Mouse (Mus musculus) ES-Bruce4 (cell line): Measurements from ENCODE around the gene Kif26b. TPM values are rescaled to one million over a fixed set of nuclear protein-coding genes. Genes with fewer than 3 reads are reported as not detected.

Experiments
- H3K27ac ChIP-seq: 2 replicates; pipeline ENCODE4 v1.5.1; 2012; ENCODE audit warnings: low read length, inconsistent platforms; ENCODE audit not compliant: insufficient read depth
- H3K27me3 ChIP-seq: 2 replicates; pipeline ENCODE4 v1.6.1; 2012; ENCODE audit warnings: mild to moderate bottlenecking, low read length, inconsistent platforms; ENCODE audit not compliant: control insufficient read depth, poor library complexity, insufficient read depth, severe bottlenecking
- H3K36me3 ChIP-seq: 2 replicates; pipeline ENCODE4 v1.6.1; 2012; ENCODE audit warnings: inconsistent platforms, mild to moderate bottlenecking, low read length, moderate library complexity; ENCODE audit not compliant: control insufficient read depth, poor library complexity, insufficient read depth, severe bottlenecking
- H3K4me1 ChIP-seq: one replicate; pipeline ENCODE4 v1.8.1; 2011; ENCODE audit warnings: low read length; ENCODE audit not compliant: control insufficient read depth, insufficient read depth
- H3K4me3 ChIP-seq: 2 replicates; pipeline ENCODE4 v1.5.1; 2011; ENCODE audit warnings: low read depth, mild to moderate bottlenecking, low read length
- H3K9ac ChIP-seq: 2 replicates; pipeline ENCODE4 v1.6.1; 2012; ENCODE audit warnings: low read depth, mild to moderate bottlenecking, inconsistent platforms; ENCODE audit not compliant: poor library complexity, severe bottlenecking
- H3K9me3 ChIP-seq: replicated peaks from 2 replicates; pipeline ENCODE4 v1.6.1; 2012; ENCODE audit warnings: mild to moderate bottlenecking, low read length, inconsistent platforms; ENCODE audit not compliant: control insufficient read depth, poor library complexity, insufficient read depth, severe bottlenecking
- CTCF ChIP-seq: IDR thresholded peaks from one replicate; pipeline ENCODE4 v1.8.1; 2011; ENCODE audit warnings: low read depth, low read length
- EP300 ChIP-seq: IDR thresholded peaks from 2 replicates; pipeline ENCODE4 v1.6.1; 2011; ENCODE audit warnings: low read depth, low read length; ENCODE audit not compliant: insufficient read depth
- POLR2A ChIP-seq: IDR thresholded peaks from one replicate; pipeline ENCODE4 v1.8.1; 2011; ENCODE audit warnings: low read length; ENCODE audit not compliant: insufficient read depth
- polyA plus RNA-seq: library from polyadenylated mRNA; stranded (reverse); fragments of >200 nt; gene quantifications from 2 replicates; pipeline ENCODE4 v1.2.4, GENCODE M21; 2011; ENCODE audit warnings: low read depth; ENCODE audit not compliant: missing spikeins, insufficient read depth, insufficient read length

Gene Kif26b
- polyA plus RNA-seq, 1 experiment = 0.31 TPM

DNA sequence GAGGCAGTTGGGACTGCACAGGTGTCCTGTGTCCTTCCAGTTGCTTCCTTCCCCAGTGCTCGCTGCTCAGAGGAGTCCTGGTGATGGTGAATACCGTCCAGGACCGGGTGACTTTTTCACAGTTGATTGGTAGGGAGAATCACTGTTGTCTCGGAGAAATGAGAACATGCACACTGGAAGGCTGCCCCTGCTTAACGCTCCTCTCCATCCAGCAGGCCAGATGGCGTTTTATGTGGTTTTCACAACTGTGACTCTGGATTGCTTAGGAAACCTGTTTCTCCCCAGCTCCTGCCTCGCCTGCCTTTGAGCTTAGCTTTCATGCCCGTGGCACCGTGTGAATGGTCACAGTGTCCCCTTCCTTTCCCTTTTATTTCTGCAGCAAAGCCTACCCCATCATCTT lies 95.0 kb downstream of the Kif26b start:
- H3K9ac ChIP-seq = no peak overlapping the region
- H3K9me3 ChIP-seq = no peaks in the 10 kb centered on the region
- H3K27ac ChIP-seq = no peak overlapping the region
- no peaks in the 10 kb centered on the region for H3K36me3 ChIP-seq
- no peaks in the 10 kb centered on the region for H3K4me1 ChIP-seq
- TF ChIP-seq EP300 (no peak), POLR2A (no peak), CTCF (no peak)
- H3K27me3 ChIP-seq = no peaks in the 10 kb centered on the region
- no peak overlapping the region for H3K4me3 ChIP-seq

DNA sequence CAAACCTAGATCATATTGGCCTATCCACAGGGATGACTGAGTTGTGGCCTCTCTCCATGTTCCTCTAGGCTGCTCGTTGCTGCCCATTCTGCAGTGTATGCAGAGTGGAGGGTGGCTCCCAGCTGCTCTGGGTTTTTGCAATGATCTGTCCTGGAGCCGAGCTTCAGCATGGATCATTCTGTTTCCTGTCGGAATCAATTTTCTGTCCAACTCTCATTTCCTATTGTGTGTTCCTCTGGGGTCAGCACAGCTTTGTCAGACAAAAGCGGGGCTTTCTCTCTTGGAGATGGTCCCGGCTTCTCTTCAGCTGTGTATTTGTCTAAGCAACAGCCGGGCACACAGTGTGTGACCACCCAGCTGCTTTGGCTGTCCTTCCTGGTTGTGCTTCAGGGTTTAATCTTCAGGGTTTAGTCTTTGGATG lies 98.0 kb downstream of the Kif26b start:
- Histone ChIP-seq H3K27ac (no peak overlapping the region), H3K27me3 (no peaks in the 10 kb centered on the region)
- TF ChIP-seq CTCF = no peak
- no peak for TF ChIP-seq POLR2A
- no peak for TF ChIP-seq EP300

DNA sequence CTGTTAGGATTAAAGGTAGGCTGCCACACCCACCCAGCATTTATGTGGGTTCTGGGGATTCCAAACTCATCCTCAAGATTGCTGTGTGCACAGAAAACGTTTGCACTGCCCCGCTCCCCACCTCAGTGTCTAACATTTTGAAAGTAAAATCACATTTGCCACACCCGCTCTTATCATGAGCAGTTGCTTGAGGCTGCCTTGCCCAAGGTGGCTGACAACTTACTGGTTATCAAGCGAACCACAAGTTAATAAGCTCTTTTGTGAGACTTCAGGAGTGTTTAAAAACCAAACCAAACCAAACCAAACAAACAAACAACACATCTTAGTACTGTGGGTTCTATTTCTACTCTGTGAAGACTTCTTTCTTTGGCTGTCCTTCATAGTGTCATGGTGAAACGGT lies 101.1 kb downstream of the Kif26b start:
- no peak overlapping the region for H3K27ac ChIP-seq
- no peak for TF ChIP-seq CTCF
- no peak for TF ChIP-seq POLR2A
- TF ChIP-seq EP300 = no peak
- H3K36me3 ChIP-seq = no peaks in the 10 kb centered on the region
- H3K9ac ChIP-seq = no peak overlapping the region
- H3K9me3 ChIP-seq = no peaks in the 10 kb centered on the region
- no peaks in the 10 kb centered on the region for H3K4me1 ChIP-seq
- H3K4me3 ChIP-seq = no peak overlapping the region
- H3K27me3 ChIP-seq = no peaks in the 10 kb centered on the region

More for the DNA sequence above, 98.0 kb downstream of the Kif26b start:
- Histone ChIP-seq H3K36me3 (no peaks in the 10 kb centered on the region), H3K4me1 (no peaks in the 10 kb centered on the region), H3K9me3 (no peaks in the 10 kb centered on the region), H3K9ac (no peak overlapping the region), H3K4me3 (no peak overlapping the region)

DNA sequence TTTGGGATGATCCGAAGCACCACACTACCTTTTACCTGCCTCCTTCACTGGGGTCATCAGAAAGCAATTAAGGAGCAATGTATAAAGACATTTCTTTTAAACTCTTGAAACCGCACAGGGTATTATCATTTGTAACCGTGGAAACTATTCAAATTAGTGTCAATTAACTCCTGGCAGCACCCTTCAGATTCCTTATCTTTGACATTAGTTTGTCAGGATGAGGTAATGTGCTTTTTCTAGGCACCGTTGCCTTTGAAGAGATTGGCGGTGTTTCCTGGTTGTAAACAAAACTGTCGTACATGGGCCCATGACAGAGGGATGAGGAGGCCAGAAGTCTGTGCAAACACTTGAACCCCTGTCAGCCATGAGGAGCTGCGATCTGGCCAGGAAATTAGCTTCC lies 102.9 kb downstream of the Kif26b start:
- H3K4me3 ChIP-seq = no peak overlapping the region
- no peaks in the 10 kb centered on the region for H3K4me1 ChIP-seq
- H3K27me3 ChIP-seq = no peaks in the 10 kb centered on the region
- H3K27ac ChIP-seq = no peak overlapping the region
- no peak overlapping the region for H3K9ac ChIP-seq
- H3K9me3 ChIP-seq = no peaks in the 10 kb centered on the region
- no peaks in the 10 kb centered on the region for H3K36me3 ChIP-seq
- TF ChIP-seq POLR2A (no peak), CTCF (no peak), EP300 (no peak)

DNA sequence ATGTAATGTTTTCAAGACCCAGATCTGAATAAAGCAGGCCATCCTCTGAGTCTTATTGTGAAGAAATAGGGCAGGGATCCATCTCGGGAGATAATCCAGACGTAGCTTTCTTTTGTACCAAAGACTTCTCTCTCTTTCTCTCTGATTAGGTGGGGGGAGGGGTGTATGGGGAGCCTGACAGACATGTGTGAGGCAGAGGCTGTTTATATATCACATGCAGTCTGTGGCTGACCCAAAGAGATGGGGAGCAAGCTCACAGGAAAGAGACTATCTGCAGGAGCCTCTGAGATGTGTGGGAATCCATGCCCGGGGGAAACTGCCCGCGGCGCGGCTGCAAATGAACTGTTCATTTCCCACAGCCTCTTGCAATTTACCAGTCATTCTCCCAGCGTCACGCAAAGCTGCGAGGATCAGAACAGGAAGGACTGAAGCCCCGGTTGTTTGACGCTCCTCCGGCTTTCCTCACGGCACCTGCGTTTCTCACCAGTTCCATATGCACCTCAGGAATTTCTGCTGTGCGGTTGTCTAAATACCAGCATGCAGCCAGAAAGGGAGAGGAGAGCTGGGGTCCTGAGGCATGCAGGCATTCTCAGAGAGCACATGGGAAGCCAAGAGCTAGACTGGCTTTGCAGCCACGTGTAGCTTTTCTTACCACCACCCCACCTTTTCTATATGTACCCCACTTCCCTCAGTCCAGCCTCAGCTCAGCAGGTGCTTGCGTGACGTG lies 105.6 kb downstream of the Kif26b start:
- no peaks in the 10 kb centered on the region for H3K36me3 ChIP-seq
- no peak overlapping the region for H3K27ac ChIP-seq
- no peaks in the 10 kb centered on the region for H3K4me1 ChIP-seq
- no peak overlapping the region for H3K9ac ChIP-seq
- TF ChIP-seq POLR2A (no peak), CTCF (no peak), EP300 (no peak)
- H3K27me3 ChIP-seq = no peaks in the 10 kb centered on the region
- H3K4me3 ChIP-seq = no peak overlapping the region
- no peaks in the 10 kb centered on the region for H3K9me3 ChIP-seq

DNA sequence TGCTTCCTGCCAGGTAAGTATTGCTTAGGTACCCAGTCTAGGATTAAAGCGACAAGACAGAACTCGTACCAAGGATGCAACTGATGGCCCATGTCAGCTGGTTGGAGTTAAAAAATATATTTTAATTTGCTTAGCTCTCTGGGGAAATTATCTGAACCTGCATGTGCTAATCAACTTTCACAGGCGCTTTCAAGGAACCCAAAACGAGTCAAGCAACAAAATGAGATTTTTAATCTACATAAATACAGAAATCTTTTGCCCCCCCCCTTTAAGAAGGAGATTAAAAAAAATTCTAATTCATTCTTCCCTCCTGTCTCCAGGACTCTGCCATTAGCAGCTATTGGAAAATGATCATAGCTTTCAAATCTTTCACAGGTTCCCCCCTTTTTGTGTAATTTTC lies 106.5 kb downstream of the Kif26b start:
- no peak for TF ChIP-seq POLR2A
- TF ChIP-seq EP300 = no peak
- no peak for TF ChIP-seq CTCF
- Histone ChIP-seq H3K27me3 (no peaks in the 10 kb centered on the region), H3K4me3 (no peak overlapping the region), H3K36me3 (no peaks in the 10 kb centered on the region), H3K9ac (no peak overlapping the region), H3K27ac (no peak overlapping the region), H3K9me3 (no peaks in the 10 kb centered on the region), H3K4me1 (no peaks in the 10 kb centered on the region)
